ENCODE assay signal across 7 mouse cellular contexts in the genomic region with DNA sequence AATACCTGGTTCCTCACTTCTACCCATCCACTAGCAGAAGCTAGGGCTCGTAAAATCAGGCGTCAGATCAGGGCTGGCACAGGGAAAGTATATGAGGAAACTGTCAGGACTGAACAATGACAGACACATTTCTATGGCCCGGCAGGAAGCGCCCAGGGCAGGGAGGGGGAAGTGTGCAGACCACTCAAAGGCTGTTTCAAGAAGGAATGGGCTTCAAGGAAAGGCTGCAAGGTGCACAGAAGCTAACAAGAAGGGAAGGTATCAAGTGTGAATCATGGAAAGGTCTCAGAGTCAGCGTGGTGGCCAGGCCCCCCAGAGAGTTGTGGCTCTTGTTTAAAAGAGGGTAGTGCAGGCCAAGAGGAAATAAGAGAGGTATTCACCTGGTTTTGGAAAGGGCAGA. TPM values are rescaled to one million over a fixed set of nuclear protein-coding genes. Genes with fewer than 3 reads are reported as not detected.
DNase-seq lines count a peak whose midpoint lies in the region; ATAC-seq and TF ChIP-seq lines count a peak whose summit lies in the region.

No protein-coding gene starts in this region.

- peak overlapping the region; percentile 99 for H3K9ac ChIP-seq in forebrain, postnatal 0 days
- H3K9ac ChIP-seq in liver, embryonic 16.5 days (ENCODE audit: low read depth, low read length): peak overlapping the region; percentile 94

- H3K4me3 ChIP-seq in testis, adult 2 months (ENCODE audit: control insufficient read depth, low read depth, low read length): peak overlapping the region; percentile 77
- H3K4me3 ChIP-seq in forebrain, postnatal 0 days (ENCODE audit: low read depth, low read length): peak overlapping the region; percentile 99
- peak overlapping the region; percentile 95 for H3K4me3 ChIP-seq in liver, embryonic 16.5 days (ENCODE audit: low read depth, low read length)
- peak overlapping the region; percentile 73 for H3K4me3 ChIP-seq in small intestine, adult 2 months (ENCODE audit: low read depth, low read length)

- peaks cover 7% of the 10 kb centered on the region for H3K4me1 ChIP-seq in testis, adult 2 months (ENCODE audit: control insufficient read depth, insufficient read depth, low read length)
- H3K4me1 ChIP-seq in forebrain, postnatal 0 days (ENCODE audit: insufficient read depth): peaks cover 23% of the 10 kb centered on the region
- H3K4me1 ChIP-seq in liver, embryonic 16.5 days (ENCODE audit: control insufficient read depth, low read depth, low read length): peaks cover 65% of the 10 kb centered on the region
- H3K4me1 ChIP-seq in small intestine, adult 2 months (ENCODE audit: control insufficient read depth, insufficient read depth, insufficient read length, low read length): peaks cover 33% of the 10 kb centered on the region; the same call in 1 of the 2 replicates

- DNase-seq in testis, postnatal 10 days (ENCODE audit: low spot score): no peak
- DNase-seq in forebrain, postnatal 0 days: no peak
- DNase-seq in natural killer cell, adult 2 months (ENCODE audit: low spot score in 2 of 2): no peak
- DNase-seq in thymus, postnatal 10 days (ENCODE audit: low spot score in 2 of 2): no peak

- H3K36me3 ChIP-seq in testis, adult 2 months (ENCODE audit: control insufficient read depth, insufficient read depth, low read length): no peaks in the 10 kb centered on the region
- H3K36me3 ChIP-seq in forebrain, postnatal 0 days (ENCODE audit: insufficient read depth): no peaks in the 10 kb centered on the region
- no peaks in the 10 kb centered on the region for H3K36me3 ChIP-seq in liver, embryonic 16.5 days (ENCODE audit: control insufficient read depth, insufficient read depth)
- H3K36me3 ChIP-seq in small intestine, adult 2 months (ENCODE audit: control insufficient read depth, insufficient read depth, low read length): no peaks in the 10 kb centered on the region

- no peaks in the 10 kb centered on the region for H3K9me3 ChIP-seq in forebrain, postnatal 0 days (ENCODE audit: low read length)
- H3K9me3 ChIP-seq in liver, embryonic 16.5 days (replicated peaks; ENCODE audit: control insufficient read depth, low read length): no peaks in the 10 kb centered on the region

- WGBS in forebrain, postnatal 0 days: 7% methylated on average over 5 of the region's 5 CpGs
- WGBS in liver, embryonic 16.5 days (ENCODE audit: insufficient replicate concordance): 20% methylated on average over 5 of the region's 5 CpGs
- 10% methylated on average over 5 of the region's 5 CpGs for WGBS in small intestine, adult 2 months

- H3K4me2 ChIP-seq in forebrain, postnatal 0 days (ENCODE audit: low read depth): peak overlapping the region; percentile 79
- H3K4me2 ChIP-seq in liver, embryonic 16.5 days (ENCODE audit: low read depth, low read length): peak overlapping the region; percentile 100

- no peak for ATAC-seq in forebrain, postnatal 0 days
- ATAC-seq in liver, embryonic 16.5 days (ENCODE audit: low read depth): no peak

- H3K27me3 ChIP-seq in testis, adult 2 months (ENCODE audit: control insufficient read depth, insufficient read depth, low read length): no peaks in the 10 kb centered on the region
- no peaks in the 10 kb centered on the region for H3K27me3 ChIP-seq in forebrain, postnatal 0 days (ENCODE audit: insufficient read depth, low read length)
- H3K27me3 ChIP-seq in liver, embryonic 16.5 days (ENCODE audit: control insufficient read depth, insufficient read depth, low read depth, low read length): no peaks in the 10 kb centered on the region
- H3K27me3 ChIP-seq in small intestine, adult 2 months (ENCODE audit: control insufficient read depth, insufficient read depth, low read length): no peaks in the 10 kb centered on the region

- no peak for TF ChIP-seq CTCF in testis, adult 2 months (IDR thresholded peaks at IDR 0.05; ENCODE audit: control insufficient read depth, insufficient read depth, insufficient replicate concordance, low read depth, low read length)
- TF ChIP-seq CTCF in forebrain, postnatal 0 days (IDR thresholded peaks at IDR 0.05; ENCODE audit: low read depth): no peak
- no peak for TF ChIP-seq CTCF in small intestine, adult 2 months (IDR thresholded peaks at IDR 0.05; ENCODE audit: extremely low read depth, insufficient read length, insufficient replicate concordance, low read depth, low read length)

- no peak for TF ChIP-seq POLR2A in testis, adult 2 months (IDR thresholded peaks at IDR 0.05; ENCODE audit: control insufficient read depth, low read depth, low read length)
- TF ChIP-seq POLR2A in small intestine, adult 2 months (IDR thresholded peaks at IDR 0.05; ENCODE audit: low read depth, low read length): no peak

- H3K27ac ChIP-seq in testis, adult 2 months (ENCODE audit: control insufficient read depth, insufficient read depth, low read depth, low read length): peak overlapping the region; percentile 86
- peak overlapping the region; percentile 97 for H3K27ac ChIP-seq in forebrain, postnatal 0 days (ENCODE audit: low read depth, low read length)
- H3K27ac ChIP-seq in liver, embryonic 16.5 days (ENCODE audit: low read length): peak overlapping the region; percentile 63
- peak overlapping the region; percentile 96 for H3K27ac ChIP-seq in small intestine, adult 2 months (ENCODE audit: insufficient read depth, low read depth, low read length)

RNA-seq across cellular contexts. Expression of a gene that starts 0.7 kb away (rescaled TPM):
- polyA plus RNA-seq in testis, adult 2 months (2012; rRNA removed): 356 and 422 TPM in 2 replicates
- total RNA-seq in forebrain, postnatal 0 days (2014; rRNA removed): 252 and 268 TPM in 2 replicates
- 1,233 and 1,420 TPM in 2 replicates for polyA plus RNA-seq in forebrain, postnatal 0 days (2015; fragmentation: Nextera tagmentation; extraction: Ambion mirVana)
- 77.3 and 85.9 TPM in 2 replicates for polyA plus RNA-seq in liver, embryonic 16.5 days (2015; fragmentation: Nextera tagmentation; extraction: Ambion mirVana)
- polyA plus RNA-seq in small intestine, adult 2 months (2012; rRNA removed): 690 and 1,603 TPM in 2 replicates

RNA-seq across cellular contexts. Expression of a gene that starts 21.5 kb away (rescaled TPM):
- 24.8 and 30.0 TPM in 2 replicates for polyA plus RNA-seq in testis, adult 2 months (2012; rRNA removed)
- total RNA-seq in forebrain, postnatal 0 days (2014; rRNA removed): 0.52 TPM in 1 of 2 replicates, not detected in the other
- 0.23 and 0.29 TPM in 2 replicates for polyA plus RNA-seq in forebrain, postnatal 0 days (2015; fragmentation: Nextera tagmentation; extraction: Ambion mirVana)
- polyA plus RNA-seq in liver, embryonic 16.5 days (2015; fragmentation: Nextera tagmentation; extraction: Ambion mirVana): 0.33 and 0.64 TPM in 2 replicates
- 0.69 and 2.1 TPM in 2 replicates for polyA plus RNA-seq in small intestine, adult 2 months (2012; rRNA removed)
